Mouse (Mus musculus): ENCODE measurements around the gene Anxa7. TPM values are rescaled to one million over a fixed set of nuclear protein-coding genes. Genes with fewer than 3 reads are reported as not detected.

The Anxa7 gene
- 127 and 138 TPM in 2 replicates for polyA plus RNA-seq (2011; ENCODE audit: insufficient read length, low read depth, missing spikeins)

DNA sequence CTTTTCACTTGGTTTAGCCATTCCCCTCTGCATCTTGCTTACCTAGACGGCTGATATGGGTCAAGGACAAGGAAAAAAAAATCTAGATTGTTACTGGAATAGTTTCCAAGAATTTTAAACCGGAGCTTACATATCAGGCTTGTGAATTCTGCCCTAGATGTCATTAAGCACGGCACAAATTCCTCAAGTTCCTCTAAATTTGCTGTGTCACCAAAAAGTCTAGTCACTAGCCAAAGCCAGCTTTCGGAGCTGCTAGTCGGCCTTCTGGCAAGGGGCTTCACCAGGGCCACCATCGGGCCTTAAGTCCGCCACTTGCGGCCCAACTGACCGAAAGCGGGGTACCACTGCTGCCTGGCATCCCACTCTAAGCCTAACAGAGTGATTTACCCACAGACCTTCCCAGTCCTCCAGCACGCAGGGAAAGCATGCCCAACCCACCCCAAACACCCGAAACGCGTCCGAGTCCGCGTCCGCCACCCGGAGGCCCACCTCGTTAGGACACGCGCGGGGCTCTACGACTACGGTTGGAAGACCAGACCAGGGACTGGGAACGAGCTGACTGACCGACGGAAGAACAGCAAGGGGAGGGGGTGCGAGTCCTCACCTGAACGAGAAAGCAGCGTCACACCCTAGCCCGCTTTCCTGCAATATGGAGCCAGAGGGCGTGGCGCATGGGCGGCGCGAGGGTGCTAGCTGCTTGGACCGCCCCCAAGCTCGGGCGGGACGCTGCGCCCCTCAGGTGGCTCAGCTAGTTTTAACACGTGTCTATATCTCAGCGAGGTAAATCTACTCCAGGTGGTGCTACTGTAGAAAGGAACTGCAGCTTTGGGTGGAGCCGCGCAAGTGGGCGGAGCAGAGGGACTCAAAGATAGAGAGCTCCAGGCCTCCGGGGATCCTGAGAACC lies at the start of gene Anxa7:
TSS of gene Anxa7 (minus strand) at position 843 of the 904 bp plus-strand sequence.
- peak within 1 kb of the TSS; percentile 66 for H3K4me3 ChIP-seq (ENCODE audit: insufficient read depth, low read length)
- TF ChIP-seq POLR2A (IDR thresholded peaks at IDR 0.05; ENCODE audit: low read depth, low read length) (peak; percentile 79), CTCF (IDR thresholded peaks at IDR 0.05; ENCODE audit: borderline replicate concordance, insufficient read depth, low read length) (no peak)
- H3K27ac ChIP-seq (ENCODE audit: insufficient read depth, low read length) = peak within 1 kb of the TSS; percentile 85
- H3K4me1 ChIP-seq (ENCODE audit: control insufficient read depth, insufficient read depth, low read length) = peaks cover 5% of the 10 kb centered on the region

GRCm38 (mm10) chr14:20529643-20530042 lies 49.7 kb upstream of the Anxa7 start:
- Histone ChIP-seq H3K27ac (ENCODE audit: insufficient read depth, low read length) (no peak overlapping the region), H3K4me3 (ENCODE audit: insufficient read depth, low read length) (no peak overlapping the region), H3K4me1 (ENCODE audit: control insufficient read depth, insufficient read depth, low read length) (no peaks in the 10 kb centered on the region)
- TF ChIP-seq CTCF (IDR thresholded peaks at IDR 0.05; ENCODE audit: borderline replicate concordance, insufficient read depth, low read length) = no peak
- no peak for TF ChIP-seq POLR2A (IDR thresholded peaks at IDR 0.05; ENCODE audit: low read depth, low read length)

- TF ChIP-seq CTCF (IDR thresholded peaks at IDR 0.05; ENCODE audit: borderline replicate concordance, insufficient read depth, low read length) = no peak
- TF ChIP-seq POLR2A (IDR thresholded peaks at IDR 0.05; ENCODE audit: low read depth, low read length) = no peak
- H3K4me3 ChIP-seq (ENCODE audit: insufficient read depth, low read length) = no peak overlapping the region
- no peak overlapping the region for H3K27ac ChIP-seq (ENCODE audit: insufficient read depth, low read length)
- H3K4me1 ChIP-seq (ENCODE audit: control insufficient read depth, insufficient read depth, low read length) = no peaks in the 10 kb centered on the region
These were observed 40.2 kb upstream of the Anxa7 start for GRCm38 (mm10) chr14:20520179-20520578.

- Histone ChIP-seq H3K4me1 (ENCODE audit: control insufficient read depth, insufficient read depth, low read length) (no peaks in the 10 kb centered on the region), H3K27ac (ENCODE audit: insufficient read depth, low read length) (no peak overlapping the region), H3K4me3 (ENCODE audit: insufficient read depth, low read length) (no peak overlapping the region)
- TF ChIP-seq CTCF (IDR thresholded peaks at IDR 0.05; ENCODE audit: borderline replicate concordance, insufficient read depth, low read length) (no peak), POLR2A (IDR thresholded peaks at IDR 0.05; ENCODE audit: low read depth, low read length) (no peak)
These were observed 28.5 kb upstream of the Anxa7 start for GRCm38 (mm10) chr14:20508424-20508823.

GRCm38 (mm10) chr14:20502966-20503365 lies 23.0 kb upstream of the Anxa7 start:
- H3K27ac ChIP-seq (ENCODE audit: insufficient read depth, low read length) = no peak overlapping the region
- H3K4me1 ChIP-seq (ENCODE audit: control insufficient read depth, insufficient read depth, low read length) = peaks cover 6% of the 10 kb centered on the region
- H3K4me3 ChIP-seq (ENCODE audit: insufficient read depth, low read length) = no peak overlapping the region
- TF ChIP-seq CTCF (IDR thresholded peaks at IDR 0.05; ENCODE audit: borderline replicate concordance, insufficient read depth, low read length) (no peak), POLR2A (IDR thresholded peaks at IDR 0.05; ENCODE audit: low read depth, low read length) (no peak)

DNA sequence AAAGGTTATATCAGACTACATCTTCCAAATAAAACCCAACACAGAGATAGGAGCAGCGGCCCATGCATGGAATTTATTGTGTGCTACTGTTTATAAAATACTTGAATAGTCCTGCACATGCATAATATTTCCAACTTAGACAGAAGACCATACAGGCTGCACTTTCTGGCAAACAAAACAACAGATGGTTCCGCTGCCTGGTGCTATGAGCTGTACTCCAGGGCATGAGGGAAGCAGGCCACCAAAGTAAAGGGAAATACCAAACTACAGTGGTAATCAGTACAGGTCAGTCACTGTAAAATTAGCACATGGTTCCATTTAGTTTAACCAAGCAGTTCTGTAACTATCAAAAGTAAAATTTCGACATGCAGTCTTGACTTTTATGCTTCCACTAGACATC lies 20.0 kb upstream of the Anxa7 start:
- Histone ChIP-seq H3K4me1 (ENCODE audit: control insufficient read depth, insufficient read depth, low read length) (peaks cover 6% of the 10 kb centered on the region), H3K27ac (ENCODE audit: insufficient read depth, low read length) (no peak overlapping the region), H3K4me3 (ENCODE audit: insufficient read depth, low read length) (no peak overlapping the region)
- no peak for TF ChIP-seq POLR2A (IDR thresholded peaks at IDR 0.05; ENCODE audit: low read depth, low read length)
- TF ChIP-seq CTCF (IDR thresholded peaks at IDR 0.05; ENCODE audit: borderline replicate concordance, insufficient read depth, low read length) = no peak

- TF ChIP-seq CTCF (IDR thresholded peaks at IDR 0.05; ENCODE audit: borderline replicate concordance, insufficient read depth, low read length) = no peak
- TF ChIP-seq POLR2A (IDR thresholded peaks at IDR 0.05; ENCODE audit: low read depth, low read length) = no peak
- Histone ChIP-seq H3K4me1 (ENCODE audit: control insufficient read depth, insufficient read depth, low read length) (no peaks in the 10 kb centered on the region; the same call in 1 of the 2 replicates), H3K4me3 (ENCODE audit: insufficient read depth, low read length) (no peak within 1 kb of the TSS), H3K27ac (ENCODE audit: insufficient read depth, low read length) (no peak within 1 kb of the TSS)
These were observed 16.7 kb upstream of the Anxa7 start, which contains the start of gene Mss51 for GRCm38 (mm10) chr14:20496603-20497002. TSS of gene Mss51 (minus strand) at chr14:20496901.

DNA sequence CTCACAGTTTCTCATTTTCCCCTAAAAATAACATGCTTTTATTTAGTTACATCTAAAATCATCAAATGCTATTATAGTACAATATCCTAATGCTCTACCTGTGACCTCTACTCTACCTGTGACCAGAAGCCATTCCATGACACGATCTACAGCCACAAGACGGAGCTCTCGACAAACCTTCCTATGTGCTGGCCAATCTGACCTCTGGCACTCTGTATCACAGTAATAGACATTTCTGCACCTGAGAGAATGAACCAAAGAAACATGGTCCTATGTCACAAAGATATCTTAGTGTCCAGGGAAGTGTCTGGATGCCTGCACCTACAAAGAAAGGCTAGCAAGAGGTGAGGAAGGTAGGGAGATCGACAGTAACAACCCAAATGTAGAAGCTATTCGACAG lies 6.1 kb upstream of the Anxa7 start:
- Histone ChIP-seq H3K4me3 (ENCODE audit: insufficient read depth, low read length) (no peak overlapping the region), H3K27ac (ENCODE audit: insufficient read depth, low read length) (no peak overlapping the region), H3K4me1 (ENCODE audit: control insufficient read depth, insufficient read depth, low read length) (no peaks in the 10 kb centered on the region)
- no peak for TF ChIP-seq CTCF (IDR thresholded peaks at IDR 0.05; ENCODE audit: borderline replicate concordance, insufficient read depth, low read length)
- TF ChIP-seq POLR2A (IDR thresholded peaks at IDR 0.05; ENCODE audit: low read depth, low read length) = no peak

DNA sequence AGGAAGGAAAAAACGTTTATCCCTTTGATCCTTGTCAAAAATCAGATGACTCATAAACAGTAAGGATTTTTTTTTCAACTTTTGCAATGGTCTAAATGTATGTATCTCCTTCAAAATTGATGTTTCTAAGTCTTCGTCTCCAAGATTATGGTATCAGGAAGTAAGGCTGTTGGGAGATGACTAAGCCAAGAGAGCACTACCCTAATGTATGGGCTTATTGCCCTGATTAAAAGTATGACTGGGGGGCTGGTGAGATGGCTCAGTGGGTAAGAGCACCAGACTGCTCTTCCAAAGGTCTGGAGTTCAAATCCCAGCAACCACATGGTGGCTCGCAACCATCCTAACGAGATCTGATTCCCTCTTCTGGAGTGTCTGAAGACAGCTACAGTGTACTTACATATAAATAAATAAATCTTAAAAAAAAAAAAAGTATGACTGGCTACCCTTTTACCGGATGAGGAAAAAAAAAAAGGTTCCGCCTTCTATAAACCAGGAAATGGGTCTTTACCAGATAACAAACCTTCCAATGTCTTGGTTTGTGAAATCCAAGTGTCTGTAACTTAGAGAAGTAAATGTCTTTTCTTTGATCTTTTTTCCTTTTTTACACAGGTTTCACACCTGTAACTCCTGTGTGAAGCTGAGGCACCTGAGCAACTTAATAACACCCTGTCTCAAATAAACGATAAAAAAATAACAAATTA lies 2.3 kb upstream of the Anxa7 start:
- no peak overlapping the region for H3K27ac ChIP-seq (ENCODE audit: insufficient read depth, low read length)
- no peaks in the 10 kb centered on the region for H3K4me1 ChIP-seq (ENCODE audit: control insufficient read depth, insufficient read depth, low read length)
- no peak overlapping the region for H3K4me3 ChIP-seq (ENCODE audit: insufficient read depth, low read length)
- TF ChIP-seq POLR2A (IDR thresholded peaks at IDR 0.05; ENCODE audit: low read depth, low read length) (no peak), CTCF (IDR thresholded peaks at IDR 0.05; ENCODE audit: borderline replicate concordance, insufficient read depth, low read length) (no peak)

Measured in embryonic fibroblast, embryonic 13.5 days (primary cell).